Mouse (Mus musculus): ENCODE data around the gene Sytl3. TPM values are rescaled to one million over a fixed set of nuclear protein-coding genes. Genes with fewer than 3 reads are reported as not detected.

The Sytl3 gene
- polyA plus RNA-seq, 1 experiment, result 3.7 TPM

DNA sequence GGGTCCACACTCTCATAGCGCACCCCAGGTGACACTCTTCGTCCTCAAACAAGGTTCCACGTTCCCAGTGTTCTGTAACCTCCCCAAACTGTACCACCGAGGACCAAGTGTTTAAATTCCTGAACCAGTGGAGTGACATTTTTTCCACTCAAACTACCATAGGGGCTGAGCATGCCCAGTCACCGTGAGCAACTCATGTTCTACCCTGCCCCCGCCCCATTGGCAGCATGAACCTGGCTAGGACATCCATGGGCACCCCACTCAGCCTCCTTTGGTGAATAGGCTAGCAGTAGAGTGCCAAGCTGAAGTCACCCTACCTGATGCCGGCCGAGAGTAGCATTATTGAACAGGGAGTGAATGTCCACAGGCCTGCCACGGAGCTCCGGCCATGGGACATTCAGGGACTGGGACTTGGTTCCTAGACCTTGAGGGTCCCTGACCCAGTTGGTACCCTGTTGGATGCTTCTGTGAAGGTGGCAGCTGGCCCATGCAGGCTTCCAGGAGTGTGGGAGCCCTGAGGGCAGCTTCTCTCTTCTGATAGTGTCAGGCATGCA is 74.5 kb downstream of the Sytl3 start:
- H3K27ac ChIP-seq (ENCODE audit: insufficient read depth, low read depth, low read length), result no peak overlapping the region
- DNase-seq, result no peak
- TF ChIP-seq POLR2A (IDR thresholded peaks at IDR 0.05; ENCODE audit: low read depth, low read length) (no peak), CTCF (conservative IDR thresholded peaks at IDR 0.05; ENCODE audit: insufficient read depth, insufficient read length, low read depth, low read length) (no peak)
- no peak overlapping the region for H3K4me3 ChIP-seq (ENCODE audit: insufficient read depth, low read depth, low read length)
- H3K4me1 ChIP-seq (ENCODE audit: control insufficient read depth, insufficient read depth, low read length), result peaks cover 31% of the 10 kb centered on the region
- 87% methylated on average over 10 of the region's 10 CpGs for WGBS
- no peaks in the 10 kb centered on the region for H3K27me3 ChIP-seq (replicated peaks; ENCODE audit: control insufficient read depth, insufficient read depth, low read length)
- H3K36me3 ChIP-seq (ENCODE audit: control insufficient read depth, insufficient read depth, low read length), result no peaks in the 10 kb centered on the region

DNA sequence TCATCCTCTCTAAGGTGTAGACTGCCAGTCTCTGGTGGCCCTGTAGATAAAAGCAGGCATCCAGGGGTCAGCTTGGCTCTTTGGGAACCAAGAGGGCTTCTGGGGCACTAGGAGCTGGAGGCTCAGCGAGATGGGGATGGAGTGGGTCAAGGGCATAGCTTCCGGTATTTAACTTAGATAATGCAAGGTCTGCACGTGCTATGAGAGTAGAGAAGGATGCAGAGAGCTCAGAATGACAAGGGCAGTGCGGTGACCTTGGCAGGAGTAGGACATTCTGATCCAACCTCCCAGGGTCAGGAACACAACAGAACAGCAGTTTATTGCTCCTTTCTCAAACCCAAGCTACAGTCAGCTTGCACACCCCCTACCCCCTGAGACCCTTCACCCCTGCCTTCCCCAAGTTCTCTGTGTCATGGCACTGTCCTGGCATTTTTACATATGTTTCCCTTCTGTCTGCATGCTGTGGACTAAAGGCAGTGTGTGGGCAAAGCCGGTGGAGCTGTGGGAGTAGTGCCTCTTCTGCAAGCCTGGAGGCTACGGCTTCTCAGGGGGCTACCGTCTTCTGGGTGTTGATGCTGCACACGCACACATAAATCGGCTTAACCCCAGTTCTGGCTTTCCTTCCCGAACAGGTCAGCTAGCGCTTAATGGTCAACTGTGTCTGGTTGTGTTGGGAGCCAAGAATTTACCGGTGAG is 76.0 kb downstream of the Sytl3 start:
- Histone ChIP-seq H3K4me1 (ENCODE audit: control insufficient read depth, insufficient read depth, low read length) (peaks cover 23% of the 10 kb centered on the region), H3K36me3 (ENCODE audit: control insufficient read depth, insufficient read depth, low read length) (peaks cover 6% of the 10 kb centered on the region; the same call in 1 of the 2 replicates), H3K4me3 (ENCODE audit: insufficient read depth, low read depth, low read length) (no peak overlapping the region), H3K27ac (ENCODE audit: insufficient read depth, low read depth, low read length) (peak overlapping the region; percentile 18; the same call in 1 of the 2 replicates), H3K27me3 (replicated peaks; ENCODE audit: control insufficient read depth, insufficient read depth, low read length) (no peaks in the 10 kb centered on the region)
- TF ChIP-seq POLR2A (IDR thresholded peaks at IDR 0.05; ENCODE audit: low read depth, low read length) (no peak), CTCF (conservative IDR thresholded peaks at IDR 0.05; ENCODE audit: insufficient read depth, insufficient read length, low read depth, low read length) (no peak)
- 57% methylated on average over 12 of the region's 12 CpGs for WGBS
- DNase-seq, result no peak

DNA sequence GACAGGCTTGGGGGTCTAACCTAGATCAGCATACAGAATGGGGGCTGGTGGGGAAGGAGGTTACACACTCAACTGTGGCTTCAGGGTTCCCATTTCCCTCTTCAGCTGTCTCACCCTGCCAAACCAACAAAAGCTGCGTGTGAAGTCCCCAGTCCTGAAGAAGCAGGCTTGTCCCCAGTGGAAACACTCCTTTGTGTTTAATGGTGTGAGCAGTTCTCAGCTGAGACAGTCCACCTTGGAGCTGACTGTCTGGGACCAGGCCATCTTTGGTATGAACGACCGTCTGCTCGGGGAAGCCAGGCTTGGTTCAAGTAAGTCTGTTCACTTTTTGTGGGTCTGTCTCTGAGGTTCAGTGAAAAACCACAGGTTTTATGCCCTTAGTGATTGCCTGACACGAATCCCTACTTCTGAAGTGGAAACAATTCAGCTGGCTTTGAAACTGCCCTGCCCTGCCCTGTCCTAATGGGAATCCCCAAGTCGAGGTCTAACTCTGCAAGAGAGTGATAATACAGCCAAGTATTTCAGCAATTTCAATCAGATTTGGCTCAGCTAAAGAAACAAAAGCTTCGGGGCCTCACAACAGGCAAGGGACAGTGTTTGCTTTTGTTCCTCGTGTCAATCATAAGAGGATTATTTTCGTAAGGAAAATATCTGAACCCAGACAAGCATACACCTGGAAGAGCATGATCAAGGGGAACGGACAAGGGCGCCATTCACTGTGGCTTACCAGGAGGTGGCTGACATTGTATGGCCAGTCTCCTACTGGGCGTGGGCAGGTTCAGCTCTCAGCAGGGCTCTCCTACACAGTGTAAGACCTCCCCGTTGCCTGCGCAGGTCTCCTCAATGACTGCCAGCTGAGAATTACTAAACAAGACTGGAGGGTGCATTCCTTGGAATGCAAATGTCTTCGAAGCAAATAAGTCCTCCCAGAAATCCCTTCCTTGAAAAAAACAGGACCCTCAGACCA is 77.7 kb downstream of the Sytl3 start:
- Histone ChIP-seq H3K27me3 (replicated peaks; ENCODE audit: control insufficient read depth, insufficient read depth, low read length) (no peaks in the 10 kb centered on the region), H3K4me3 (ENCODE audit: insufficient read depth, low read depth, low read length) (no peak overlapping the region), H3K27ac (ENCODE audit: insufficient read depth, low read depth, low read length) (no peak overlapping the region), H3K36me3 (ENCODE audit: control insufficient read depth, insufficient read depth, low read length) (peaks cover 12% of the 10 kb centered on the region), H3K4me1 (ENCODE audit: control insufficient read depth, insufficient read depth, low read length) (peaks cover 23% of the 10 kb centered on the region)
- TF ChIP-seq CTCF (conservative IDR thresholded peaks at IDR 0.05; ENCODE audit: insufficient read depth, insufficient read length, low read depth, low read length) (no peak), POLR2A (IDR thresholded peaks at IDR 0.05; ENCODE audit: low read depth, low read length) (no peak)
- WGBS, result 55% methylated on average over 15 of the region's 15 CpGs
- DNase-seq, result no peak

DNA sequence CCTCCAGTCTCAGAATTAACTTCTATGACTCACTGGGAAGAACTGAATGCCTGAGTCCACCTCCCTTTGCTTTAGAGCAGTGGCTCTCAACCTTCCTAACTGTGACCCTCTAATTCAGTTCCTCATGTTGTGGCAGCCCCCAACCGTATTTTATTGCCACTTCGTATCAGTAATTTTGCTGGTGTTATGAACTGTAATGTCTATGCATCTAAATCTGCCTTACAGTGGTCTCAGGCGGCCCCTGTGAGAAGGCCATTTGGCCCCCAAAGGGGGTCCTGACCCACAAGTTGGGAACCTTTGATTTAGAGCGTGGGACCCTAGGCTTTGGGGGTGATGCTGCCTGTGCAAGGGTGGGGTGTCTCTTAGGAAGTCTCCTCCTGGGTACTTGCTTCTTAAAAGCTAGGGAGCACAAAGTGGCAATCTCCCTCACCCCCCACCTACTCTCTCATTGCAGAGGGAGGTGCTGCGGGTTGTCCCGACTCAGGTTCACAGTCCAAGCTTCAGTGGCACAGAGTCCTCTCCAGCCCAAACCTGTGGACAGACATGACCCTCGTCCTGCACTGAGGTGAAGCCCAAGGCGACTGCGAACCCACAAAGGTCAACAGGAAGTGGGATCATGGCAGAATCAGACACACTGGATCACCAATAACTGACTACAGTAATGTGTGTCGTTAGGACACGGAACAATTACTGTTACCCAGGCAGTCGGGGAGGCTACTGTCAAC is 78.5 kb downstream of the Sytl3 start:
- TF ChIP-seq CTCF (conservative IDR thresholded peaks at IDR 0.05; ENCODE audit: insufficient read depth, insufficient read length, low read depth, low read length), result no peak
- TF ChIP-seq POLR2A (IDR thresholded peaks at IDR 0.05; ENCODE audit: low read depth, low read length), result no peak
- peak; percentile 66 for DNase-seq
- WGBS, result 60% methylated on average over 12 of the region's 12 CpGs
- Histone ChIP-seq H3K36me3 (ENCODE audit: control insufficient read depth, insufficient read depth, low read length) (peaks cover 16% of the 10 kb centered on the region), H3K27me3 (replicated peaks; ENCODE audit: control insufficient read depth, insufficient read depth, low read length) (no peaks in the 10 kb centered on the region), H3K4me3 (ENCODE audit: insufficient read depth, low read depth, low read length) (no peak overlapping the region), H3K27ac (ENCODE audit: insufficient read depth, low read depth, low read length) (no peak overlapping the region), H3K4me1 (ENCODE audit: control insufficient read depth, insufficient read depth, low read length) (peaks cover 25% of the 10 kb centered on the region)

DNA sequence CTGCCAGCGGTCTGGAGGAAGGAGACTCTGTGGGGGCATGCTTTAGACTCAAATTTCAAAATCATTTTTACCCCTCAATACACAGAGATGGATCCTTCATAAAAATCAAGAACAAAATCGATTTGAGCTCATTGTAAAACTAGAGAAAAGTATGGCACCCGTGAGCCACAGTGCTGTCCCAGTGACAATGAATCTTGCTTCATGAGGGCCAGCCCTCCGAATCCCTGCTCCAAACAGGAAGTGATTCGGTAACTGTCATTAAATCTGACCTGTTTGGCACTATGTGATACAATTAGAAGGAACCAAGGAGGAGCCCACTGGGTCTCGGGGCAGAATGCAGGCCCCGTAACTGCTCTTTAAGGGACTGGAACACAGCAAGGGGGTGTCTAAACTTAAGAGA is 79.9 kb downstream of the Sytl3 start:
- no peaks in the 10 kb centered on the region for H3K27me3 ChIP-seq (replicated peaks; ENCODE audit: control insufficient read depth, insufficient read depth, low read length)
- H3K27ac ChIP-seq (ENCODE audit: insufficient read depth, low read depth, low read length), result no peak overlapping the region
- H3K4me1 ChIP-seq (ENCODE audit: control insufficient read depth, insufficient read depth, low read length), result peaks cover 34% of the 10 kb centered on the region
- 71% methylated on average over 7 of the region's 7 CpGs for WGBS
- peaks cover 16% of the 10 kb centered on the region for H3K36me3 ChIP-seq (ENCODE audit: control insufficient read depth, insufficient read depth, low read length)
- no peak overlapping the region for H3K4me3 ChIP-seq (ENCODE audit: insufficient read depth, low read depth, low read length)
- no peak for TF ChIP-seq CTCF (conservative IDR thresholded peaks at IDR 0.05; ENCODE audit: insufficient read depth, insufficient read length, low read depth, low read length)
- no peak for TF ChIP-seq POLR2A (IDR thresholded peaks at IDR 0.05; ENCODE audit: low read depth, low read length)
- DNase-seq, result no peak

DNA sequence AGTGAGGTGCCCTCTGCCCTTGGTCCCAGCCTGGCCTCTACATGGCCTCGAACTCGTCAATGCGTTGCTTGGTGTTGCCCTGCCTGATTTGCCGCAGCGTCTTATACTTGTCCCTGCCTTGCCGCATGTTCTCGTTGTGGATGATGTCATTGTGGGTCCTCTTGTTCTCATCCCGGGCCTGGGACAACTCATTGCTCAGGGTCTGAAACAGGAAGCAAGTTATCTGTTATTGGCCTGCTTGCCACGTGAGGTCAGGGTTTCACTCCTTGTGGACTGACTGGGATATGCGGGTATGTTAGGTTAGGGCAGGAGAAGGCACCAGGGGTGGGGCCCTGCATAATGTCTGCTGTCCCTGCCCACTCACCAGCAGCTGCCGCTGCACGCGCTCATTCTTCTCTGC is 80.4 kb downstream of the Sytl3 start:
- no peak for DNase-seq
- Histone ChIP-seq H3K36me3 (ENCODE audit: control insufficient read depth, insufficient read depth, low read length) (peaks cover 16% of the 10 kb centered on the region), H3K27me3 (replicated peaks; ENCODE audit: control insufficient read depth, insufficient read depth, low read length) (no peaks in the 10 kb centered on the region), H3K27ac (ENCODE audit: insufficient read depth, low read depth, low read length) (no peak overlapping the region), H3K4me1 (ENCODE audit: control insufficient read depth, insufficient read depth, low read length) (peaks cover 38% of the 10 kb centered on the region), H3K4me3 (ENCODE audit: insufficient read depth, low read depth, low read length) (no peak overlapping the region)
- 76% methylated on average over 13 of the region's 13 CpGs for WGBS
- TF ChIP-seq CTCF (conservative IDR thresholded peaks at IDR 0.05; ENCODE audit: insufficient read depth, insufficient read length, low read depth, low read length), result no peak
- no peak for TF ChIP-seq POLR2A (IDR thresholded peaks at IDR 0.05; ENCODE audit: low read depth, low read length)

Measured in kidney, adult 2 months (tissue).